Mouse (Mus musculus) heart, postnatal 10 days (tissue): ENCODE measurements at regions not wholly inside any gene's neighbourhood (a gene's known extent, or its start where the extent isn't known, plus 50 kb on each side); places are given as distances from the start of the nearest gene placed in this dataset.

Experiments
- DNase-seq, 2 experiments: peaks; one replicate each; pipeline ENCODE4 v3.0.0; 2021
- intact Hi-C: fragments of 180-260 bp; cut with DNase I; formaldehyde crosslinking; loops from one replicate; pipeline ENCODE4 v1.15.1; 2025

- intact Hi-C loops: no loop called here
- no peak for DNase-seq
These were observed 244.8 kb downstream of the Rpl36a-ps1 start for GRCm38 (mm10) chr14:98749086-98750027.

DNA sequence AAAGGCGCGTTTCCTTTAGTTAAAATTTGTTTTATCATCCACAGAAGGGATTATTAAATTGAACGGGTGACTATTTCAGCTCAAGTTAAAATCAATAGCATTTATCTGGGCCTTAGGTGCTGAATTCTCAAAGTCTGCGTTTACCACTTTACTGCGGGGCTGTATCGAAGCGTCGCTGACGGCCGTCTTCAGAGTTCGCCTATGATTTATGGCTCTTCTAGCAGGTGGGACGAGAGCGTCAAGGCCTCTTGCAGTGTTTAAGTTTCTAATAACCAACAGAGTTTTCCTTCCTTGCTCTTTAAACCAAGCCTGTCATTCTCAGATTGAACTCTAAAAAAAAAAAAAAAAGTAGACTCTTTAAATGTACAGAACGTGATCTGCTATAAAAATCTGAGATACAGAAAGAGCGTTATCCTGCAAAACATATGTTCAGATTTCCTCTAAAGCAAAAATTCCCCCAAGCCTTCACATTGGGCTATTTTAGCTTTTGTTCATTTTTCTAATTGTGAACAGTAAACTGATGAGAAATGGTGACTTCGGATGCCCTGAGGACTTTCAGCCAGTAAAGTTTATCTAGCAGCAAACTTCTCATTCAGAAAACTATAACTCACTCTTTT lies 246.9 kb downstream of the Rpl36a-ps1 start:
- intact Hi-C loops: no loop called here
- no peak for DNase-seq

GRCm38 (mm10) chr14:98730375-98730774 lies 263.7 kb downstream of the Rpl36a-ps1 start:
- no peak for DNase-seq
- intact Hi-C loops: no loop called here

DNA sequence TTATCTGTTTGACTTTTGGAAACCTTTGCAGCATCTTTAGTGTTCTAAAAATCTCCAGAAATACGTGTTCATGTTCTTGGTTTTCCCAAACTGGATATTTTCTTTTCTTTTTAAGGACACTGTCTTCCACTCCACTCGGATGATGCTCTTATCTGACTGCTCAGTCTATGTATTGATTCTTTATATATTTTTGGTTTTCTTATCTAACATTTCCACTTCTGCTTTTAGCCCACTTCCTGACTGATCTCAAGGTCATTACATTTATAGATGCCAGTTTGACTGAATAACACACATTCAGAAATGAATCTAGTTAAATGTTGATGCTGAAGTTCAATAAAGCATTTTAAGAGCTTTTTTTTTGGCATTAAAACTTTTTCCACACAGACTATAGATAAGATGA lies 265.3 kb downstream of the Rpl36a-ps1 start:
- intact Hi-C loops: no loop called here
- no peak for DNase-seq

DNA sequence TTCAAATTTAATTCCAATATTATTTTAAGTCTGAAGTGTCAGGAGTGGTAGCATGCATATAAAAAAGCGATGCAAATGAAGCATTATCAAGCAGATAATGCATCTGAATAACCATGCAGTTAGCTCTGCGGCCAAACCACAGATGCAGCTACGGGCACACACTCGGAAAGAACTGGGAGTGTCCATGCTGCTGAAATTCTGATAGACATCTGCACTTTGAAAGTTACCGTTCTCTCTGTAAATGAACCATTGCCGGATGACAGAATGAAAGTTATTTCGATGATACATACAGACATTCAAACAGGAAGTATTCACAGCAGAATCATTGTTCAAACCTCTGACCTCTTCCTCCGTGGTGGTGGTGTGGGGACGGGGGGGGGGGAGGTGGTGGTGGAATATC lies 271.6 kb downstream of the Rpl36a-ps1 start:
- no peak for DNase-seq
- intact Hi-C loops: no loop called here

DNA sequence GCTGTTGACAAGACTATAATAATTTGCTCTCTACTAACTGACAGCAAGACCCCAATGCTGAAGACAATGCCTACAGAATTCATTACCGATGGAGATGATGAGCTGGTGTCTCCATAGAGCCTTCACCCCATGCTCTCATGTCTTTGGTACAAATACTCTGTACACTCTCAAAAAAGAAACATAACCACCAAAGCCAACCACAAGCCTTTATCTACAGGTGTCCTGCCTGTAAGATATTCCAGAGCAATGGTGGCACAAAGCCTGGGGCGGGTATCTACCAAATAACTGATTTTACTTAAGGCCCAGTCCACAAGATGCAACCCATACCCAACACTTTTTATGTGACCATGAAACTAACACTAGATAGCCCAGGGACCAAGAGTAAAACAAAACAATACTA lies 273.1 kb downstream of the Rpl36a-ps1 start:
- DNase-seq: no peak
- intact Hi-C loops: no loop called here

DNA sequence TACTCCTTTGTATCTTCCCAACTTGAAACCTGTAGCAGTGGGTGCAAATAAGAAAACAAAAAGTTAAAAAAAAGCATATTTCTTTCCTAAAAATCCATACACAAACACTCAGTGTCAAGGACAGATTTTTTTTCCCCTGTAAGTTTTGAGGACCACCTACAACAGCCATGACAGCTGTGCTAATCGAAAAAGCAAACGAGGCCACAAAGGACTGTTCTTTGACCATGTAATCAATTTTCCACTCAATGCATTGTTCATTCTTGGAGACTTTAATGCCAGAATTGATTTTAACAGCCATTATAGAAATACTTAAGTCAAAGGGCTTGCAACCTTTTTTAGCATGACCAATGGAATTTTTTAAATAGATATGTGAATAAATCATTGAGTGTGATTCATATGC lies 286.1 kb downstream of the Rpl36a-ps1 start:
- intact Hi-C loops: no loop called here
- no peak for DNase-seq

DNA sequence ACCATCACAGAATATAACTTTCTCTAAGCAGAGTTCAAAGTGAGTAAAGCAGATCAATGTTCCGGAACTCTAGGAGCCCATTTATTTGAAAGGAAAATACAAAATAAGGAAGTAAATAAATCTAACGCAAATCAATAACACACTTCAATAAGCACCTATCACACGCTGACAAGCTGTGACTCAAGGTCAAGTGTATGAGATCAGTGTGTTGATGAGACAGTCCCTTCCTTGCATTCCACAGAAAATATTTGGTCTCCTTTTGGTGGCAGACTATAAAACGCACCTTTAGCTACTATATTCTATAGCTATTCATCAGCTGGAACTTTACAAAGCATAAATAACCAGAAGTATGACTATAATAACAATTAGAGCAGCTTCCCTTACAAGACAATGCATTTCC lies 286.5 kb downstream of the Rpl36a-ps1 start:
- intact Hi-C loops: no loop called here
- DNase-seq: no peak

- peak in 1 of 2 experiments; percentile 8 for DNase-seq
These were observed 290.8 kb downstream of the Rpl36a-ps1 start for GRCm38 (mm10) chr14:98703289-98703688.

GRCm38 (mm10) chr14:98656533-98656932 lies 337.6 kb downstream of the Rpl36a-ps1 start:
- intact Hi-C loops: no loop called here
- DNase-seq: no peak

More at GRCm38 (mm10) chr14:98703289-98703688, 290.8 kb downstream of the Rpl36a-ps1 start:
- intact Hi-C loops: no loop called here

DNA sequence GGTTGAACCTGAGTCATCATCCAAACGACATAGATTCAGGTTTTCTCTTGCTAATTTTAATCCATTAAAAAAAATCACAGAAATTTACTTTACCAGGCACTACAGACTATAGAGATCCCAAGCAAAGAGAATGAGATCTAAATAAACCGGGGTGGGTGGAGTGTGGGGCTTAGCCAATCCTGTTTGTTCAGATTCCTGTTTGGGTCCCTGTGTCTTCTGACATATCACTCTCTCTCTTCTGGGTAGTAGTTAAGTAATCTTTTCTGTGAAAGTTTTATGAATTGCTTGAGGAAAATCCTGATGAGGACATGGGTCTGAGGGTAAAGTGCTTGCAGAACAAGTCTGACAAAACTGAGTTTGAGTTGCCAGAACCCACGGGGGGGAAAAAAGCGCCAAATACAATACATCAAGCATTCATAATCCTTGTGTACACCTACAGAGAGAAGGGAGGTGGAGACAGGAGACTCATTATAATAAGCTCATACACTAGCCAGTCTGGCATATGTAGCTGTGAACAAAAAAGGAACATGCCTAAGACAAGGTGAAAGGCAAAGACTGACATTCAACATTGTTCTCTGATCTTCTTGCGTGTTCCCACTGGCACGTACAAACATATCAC lies 339.8 kb downstream of the Rpl36a-ps1 start:
- DNase-seq: no peak
- intact Hi-C loops: no loop called here

DNA sequence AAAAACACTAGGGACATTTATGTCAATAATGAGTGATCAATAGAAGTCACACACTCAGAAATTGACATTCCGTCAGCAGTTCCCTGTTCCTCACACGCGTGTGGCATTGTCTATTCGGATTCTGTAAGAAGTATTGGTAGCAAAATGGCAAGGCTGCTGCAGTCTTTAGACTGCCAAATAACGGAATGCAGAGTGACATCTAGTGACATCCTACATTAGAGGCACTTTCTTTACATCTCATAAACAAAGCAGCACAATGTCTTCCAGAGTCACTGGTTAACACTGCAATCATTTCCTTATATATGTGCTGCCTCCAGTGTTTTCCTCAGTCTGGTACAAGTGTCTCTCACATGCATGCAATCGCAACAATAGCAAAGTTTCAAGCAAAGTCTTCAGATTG lies 342.9 kb downstream of the Rpl36a-ps1 start:
- intact Hi-C loops: no loop called here
- no peak for DNase-seq

GRCm38 (mm10) chr14:98650520-98650919 lies 343.6 kb downstream of the Rpl36a-ps1 start:
- DNase-seq: no peak
- intact Hi-C loops: no loop called here

DNA sequence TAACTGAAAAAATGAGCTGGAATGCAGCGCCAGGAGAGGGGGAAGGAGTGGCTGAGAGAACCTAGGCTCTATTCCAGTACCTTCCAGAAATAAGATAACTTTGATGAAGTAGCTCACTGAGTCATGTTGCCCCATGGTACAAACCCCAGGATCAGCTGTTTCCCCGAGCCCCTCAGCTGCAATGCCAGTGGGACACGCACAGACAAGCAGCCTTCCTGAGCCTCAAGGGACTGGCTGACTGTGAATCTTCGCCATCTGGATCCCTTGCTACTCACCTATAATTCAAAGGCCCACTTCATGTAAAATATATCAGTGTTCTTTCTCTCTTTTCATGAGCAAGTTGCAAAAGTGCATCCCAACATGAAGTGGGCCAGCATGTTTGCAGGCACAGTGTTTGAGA lies 346.5 kb downstream of the Rpl36a-ps1 start:
- intact Hi-C loops: no loop called here
- no peak for DNase-seq

- intact Hi-C loops: no loop called here
- no peak for DNase-seq
These were observed 350.4 kb downstream of the Rpl36a-ps1 start for GRCm38 (mm10) chr14:98643756-98644155.

GRCm38 (mm10) chr14:98642661-98643331 lies 351.3 kb downstream of the Rpl36a-ps1 start:
- DNase-seq: no peak
- intact Hi-C loops: no loop called here

DNA sequence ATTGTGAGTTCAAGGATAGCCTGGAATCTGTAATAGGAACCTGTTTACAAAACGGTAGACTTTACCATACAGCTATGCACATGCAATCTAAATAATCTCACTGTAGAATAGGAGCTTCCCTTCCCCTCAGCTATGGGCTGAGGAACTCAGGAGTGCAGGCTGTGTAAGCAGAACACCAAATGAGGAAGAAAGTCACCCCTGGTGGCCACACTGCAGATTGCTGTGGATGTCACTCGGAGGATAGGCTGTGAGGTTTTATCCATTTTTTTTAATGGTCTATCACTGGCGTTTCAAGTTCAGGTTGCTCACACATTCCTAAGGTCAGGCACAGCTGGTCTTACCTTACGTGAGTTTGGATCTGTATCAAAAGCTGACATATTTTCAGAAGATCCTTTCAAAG lies 365.1 kb downstream of the Rpl36a-ps1 start:
- DNase-seq: no peak
- intact Hi-C loops: no loop called here

DNA sequence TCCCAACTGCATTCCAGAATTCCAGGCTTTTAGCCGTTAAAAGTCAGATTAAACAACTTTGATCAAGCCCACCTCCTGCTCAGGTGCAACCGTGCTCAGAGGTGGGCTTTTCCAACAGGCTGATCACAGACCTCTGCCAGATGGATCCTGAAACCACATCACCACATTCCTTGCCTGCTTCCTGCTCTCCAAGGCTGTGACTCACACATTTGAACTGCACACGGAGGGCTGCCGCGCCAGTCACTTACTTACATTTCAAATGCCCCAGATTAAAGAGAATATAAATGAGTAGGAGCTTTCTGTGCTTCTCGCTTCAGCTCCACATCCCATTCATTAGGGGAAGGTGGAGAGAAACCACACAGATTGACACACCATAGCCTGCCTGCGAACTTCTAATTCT lies 367.6 kb downstream of the Rpl36a-ps1 start:
- peak in 1 of 2 experiments; percentile 1 for DNase-seq
- intact Hi-C loops: no loop called here

GRCm38 (mm10) chr14:98625867-98626266 lies 368.3 kb downstream of the Rpl36a-ps1 start:
- no peak for DNase-seq
- intact Hi-C loops: no loop called here

- intact Hi-C loops: no loop called here
These were observed 388.3 kb downstream of the Rpl36a-ps1 start for GRCm38 (mm10) chr14:98605772-98606171.

DNA sequence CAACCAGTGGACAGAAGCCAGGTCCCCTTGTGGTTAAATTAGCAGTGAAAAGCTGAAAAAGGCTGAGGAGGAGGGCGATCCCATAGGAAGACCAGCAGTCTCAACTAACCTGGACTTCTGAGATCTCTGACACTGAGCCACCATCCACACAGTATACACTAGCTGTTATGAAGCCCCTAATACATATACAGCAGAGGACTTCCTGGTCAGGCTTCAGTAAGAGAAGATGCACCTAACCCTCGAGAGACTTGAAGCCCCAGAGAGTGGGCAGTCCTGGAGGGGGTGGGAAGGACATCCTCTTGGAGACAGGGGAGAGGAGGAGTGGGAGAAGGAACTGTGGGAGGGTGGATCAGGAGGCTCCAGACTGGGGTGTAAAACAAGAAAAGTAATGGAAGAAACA lies 397.9 kb downstream of the Rpl36a-ps1 start:
- no peak for DNase-seq
- intact Hi-C loops: no loop called here

More at GRCm38 (mm10) chr14:98605772-98606171, 388.3 kb downstream of the Rpl36a-ps1 start:
- DNase-seq: no peak
